Mouse (Mus musculus): Measurements from ENCODE around the gene Clip3. TPM values are rescaled to one million over a fixed set of nuclear protein-coding genes. Genes with fewer than 3 reads are reported as not detected.

Gene Clip3
- polyA plus RNA-seq, 1 experiment from 2014 or later, result not detected

GRCm38 (mm10) chr7:30282740-30283139 lies 8.8 kb upstream of the Clip3 start:
- no peak overlapping the region for H3K4me3 ChIP-seq (ENCODE audit: inconsistent target)
- H3K27ac ChIP-seq, result no peak overlapping the region
- H3K79me2 ChIP-seq (ENCODE audit: inconsistent target), result peaks cover 14% of the 10 kb centered on the region
- WGBS (ENCODE audit: missing documents), result 90% methylated on average over 7 of the region's 7 CpGs
- no peaks in the 10 kb centered on the region for H3K36me3 ChIP-seq (ENCODE audit: inconsistent target)

GRCm38 (mm10) chr7:30286701-30287410 lies 4.7 kb upstream of the Clip3 start:
- Histone ChIP-seq H3K4me3 (ENCODE audit: inconsistent target) (no peak overlapping the region), H3K27ac (no peak overlapping the region), H3K36me3 (ENCODE audit: inconsistent target) (no peaks in the 10 kb centered on the region), H3K79me2 (ENCODE audit: inconsistent target) (no peaks in the 10 kb centered on the region)
- 49% methylated on average over 8 of the region's 8 CpGs for WGBS (ENCODE audit: missing documents)

- Histone ChIP-seq H3K4me3 (ENCODE audit: inconsistent target) (no peak overlapping the region), H3K27ac (no peak overlapping the region), H3K36me3 (ENCODE audit: inconsistent target) (no peaks in the 10 kb centered on the region), H3K79me2 (ENCODE audit: inconsistent target) (no peaks in the 10 kb centered on the region)
- WGBS (ENCODE audit: missing documents), result 85% methylated on average over 4 of the region's 6 CpGs
These were observed 3.5 kb upstream of the Clip3 start for GRCm38 (mm10) chr7:30288046-30288445.

- 89% methylated on average over 7 of the region's 7 CpGs for WGBS (ENCODE audit: missing documents)
- Histone ChIP-seq H3K4me3 (ENCODE audit: inconsistent target) (no peak overlapping the region), H3K36me3 (ENCODE audit: inconsistent target) (no peaks in the 10 kb centered on the region), H3K27ac (no peak overlapping the region), H3K79me2 (ENCODE audit: inconsistent target) (no peaks in the 10 kb centered on the region)
These were observed 2.3 kb upstream of the Clip3 start for GRCm38 (mm10) chr7:30289071-30289713.

DNA sequence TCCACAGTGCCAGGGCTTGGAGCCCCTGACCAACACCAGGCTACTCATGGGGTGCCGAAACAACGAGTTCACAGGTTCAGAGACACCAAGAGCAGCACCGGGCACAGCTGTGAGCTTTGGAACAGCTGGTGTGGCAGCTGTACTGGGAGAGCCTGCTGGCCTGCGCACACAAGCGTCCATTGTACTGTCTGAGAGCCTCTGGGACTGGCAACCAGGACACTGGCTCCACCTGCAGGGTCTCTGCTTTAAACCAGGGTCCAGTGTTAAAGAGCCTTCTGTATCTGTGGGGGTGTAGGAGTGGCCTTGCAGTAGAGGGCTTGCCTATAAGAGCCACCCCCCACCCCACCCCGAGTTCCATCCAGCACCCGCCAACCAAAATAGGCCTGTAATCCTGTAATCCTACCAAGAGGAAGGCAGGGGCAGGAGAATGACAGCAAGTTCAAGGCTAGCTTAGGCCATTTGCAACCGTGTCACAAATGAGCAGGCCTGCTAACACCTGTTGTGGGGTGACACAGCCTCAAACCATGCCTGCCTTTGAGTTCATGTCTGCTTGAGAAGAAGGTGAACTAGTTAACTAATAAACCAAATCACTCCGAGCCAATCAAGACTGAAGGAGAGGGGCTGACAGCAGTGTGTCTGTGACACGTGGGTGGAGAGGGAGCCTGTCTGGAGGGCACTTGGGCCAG lies 1.7 kb upstream of the Clip3 start:
- Histone ChIP-seq H3K36me3 (ENCODE audit: inconsistent target) (no peaks in the 10 kb centered on the region), H3K79me2 (ENCODE audit: inconsistent target) (no peaks in the 10 kb centered on the region), H3K4me3 (ENCODE audit: inconsistent target) (no peak overlapping the region), H3K27ac (no peak overlapping the region)
- WGBS (ENCODE audit: missing documents), result 88% methylated on average over 10 of the region's 10 CpGs

DNA sequence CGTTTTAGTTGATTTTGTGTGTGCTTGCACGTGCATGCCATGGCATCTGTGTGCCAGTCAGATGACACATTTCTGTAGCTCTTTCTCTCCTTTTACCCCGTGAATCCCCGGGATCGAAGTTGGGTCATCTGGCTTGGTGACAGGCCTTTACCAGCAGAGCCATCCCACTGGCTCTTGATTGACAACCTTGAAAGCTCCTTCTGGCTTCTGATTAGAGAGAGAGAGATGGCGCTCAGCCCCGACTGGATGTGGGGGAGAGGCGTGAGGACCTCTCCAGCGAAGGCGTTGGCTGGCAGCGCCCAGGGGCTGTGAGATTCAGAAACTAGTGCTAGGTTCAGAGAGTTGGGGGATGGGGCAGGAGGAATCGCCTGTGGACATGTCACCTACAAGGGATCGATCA lies 2.3 kb downstream of the Clip3 start:
- no peak overlapping the region for H3K27ac ChIP-seq
- no peak overlapping the region for H3K4me3 ChIP-seq (ENCODE audit: inconsistent target)
- H3K36me3 ChIP-seq (ENCODE audit: inconsistent target), result no peaks in the 10 kb centered on the region
- 89% methylated on average over 13 of the region's 13 CpGs for WGBS (ENCODE audit: missing documents)
- no peaks in the 10 kb centered on the region for H3K79me2 ChIP-seq (ENCODE audit: inconsistent target)

DNA sequence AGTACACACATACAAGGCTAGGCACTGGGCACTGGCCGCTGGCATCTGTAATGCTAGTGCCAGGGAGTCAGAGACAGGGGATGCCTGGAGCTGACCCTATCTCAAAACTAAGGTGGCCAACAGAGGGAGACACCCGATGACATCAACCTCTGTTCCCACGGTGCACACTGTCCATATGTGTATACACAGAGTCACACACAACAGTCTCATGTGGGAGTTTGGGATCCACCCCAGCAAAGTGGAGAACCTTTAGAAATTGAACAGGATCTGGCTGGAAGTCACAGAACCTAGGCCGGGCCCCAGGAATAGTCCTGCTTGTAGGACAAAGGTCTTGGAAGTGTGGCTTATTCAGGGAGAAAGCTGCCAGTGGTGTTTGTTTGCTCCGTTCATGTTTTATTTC lies 2.8 kb downstream of the Clip3 start:
- H3K4me3 ChIP-seq (ENCODE audit: inconsistent target), result no peak overlapping the region
- 84% methylated on average over 5 of the region's 5 CpGs for WGBS (ENCODE audit: missing documents)
- no peaks in the 10 kb centered on the region for H3K36me3 ChIP-seq (ENCODE audit: inconsistent target)
- H3K79me2 ChIP-seq (ENCODE audit: inconsistent target), result no peaks in the 10 kb centered on the region
- no peak overlapping the region for H3K27ac ChIP-seq

GRCm38 (mm10) chr7:30295103-30295502 lies 3.6 kb downstream of the Clip3 start:
- H3K27ac ChIP-seq, result no peak overlapping the region
- no peaks in the 10 kb centered on the region for H3K79me2 ChIP-seq (ENCODE audit: inconsistent target)
- WGBS (ENCODE audit: missing documents), result 82% methylated on average over 10 of the region's 10 CpGs
- no peak overlapping the region for H3K4me3 ChIP-seq (ENCODE audit: inconsistent target)
- no peaks in the 10 kb centered on the region for H3K36me3 ChIP-seq (ENCODE audit: inconsistent target)

- Histone ChIP-seq H3K4me3 (ENCODE audit: inconsistent target) (no peak overlapping the region), H3K27ac (no peak overlapping the region), H3K79me2 (ENCODE audit: inconsistent target) (no peaks in the 10 kb centered on the region), H3K36me3 (ENCODE audit: inconsistent target) (no peaks in the 10 kb centered on the region)
- WGBS (ENCODE audit: missing documents), result 92% methylated on average over 11 of the region's 15 CpGs
These were observed 5.3 kb downstream of the Clip3 start for GRCm38 (mm10) chr7:30296816-30297215.

- no peaks in the 10 kb centered on the region for H3K36me3 ChIP-seq (ENCODE audit: inconsistent target)
- no peak overlapping the region for H3K4me3 ChIP-seq (ENCODE audit: inconsistent target)
- no peak overlapping the region for H3K27ac ChIP-seq
- 92% methylated on average over 14 of the region's 16 CpGs for WGBS (ENCODE audit: missing documents)
- no peaks in the 10 kb centered on the region for H3K79me2 ChIP-seq (ENCODE audit: inconsistent target)
These were observed 5.7 kb downstream of the Clip3 start for GRCm38 (mm10) chr7:30297266-30297665.

- 80% methylated on average over 2 of the region's 3 CpGs for WGBS (ENCODE audit: missing documents)
- no peak overlapping the region for H3K27ac ChIP-seq
- H3K4me3 ChIP-seq (ENCODE audit: inconsistent target), result no peak overlapping the region
- no peaks in the 10 kb centered on the region for H3K79me2 ChIP-seq (ENCODE audit: inconsistent target)
- H3K36me3 ChIP-seq (ENCODE audit: inconsistent target), result no peaks in the 10 kb centered on the region
These were observed 9.4 kb downstream of the Clip3 start for GRCm38 (mm10) chr7:30300914-30301313.

GRCm38 (mm10) chr7:30306083-30306779 lies 14.7 kb downstream of the Clip3 start:
- 90% methylated on average over 9 of the region's 16 CpGs for WGBS (ENCODE audit: missing documents)
- Histone ChIP-seq H3K36me3 (ENCODE audit: inconsistent target) (no peaks in the 10 kb centered on the region), H3K27ac (no peak overlapping the region), H3K79me2 (ENCODE audit: inconsistent target) (peaks cover 4% of the 10 kb centered on the region; the same call in 1 of the 2 replicates), H3K4me3 (ENCODE audit: inconsistent target) (no peak overlapping the region)

- Histone ChIP-seq H3K36me3 (ENCODE audit: inconsistent target) (0 out of 2 replicates have a peak, but pooled peaks cover 8% of the 10 kb centered on the region), H3K79me2 (ENCODE audit: inconsistent target) (peaks cover 4% of the 10 kb centered on the region; the same call in 1 of the 2 replicates), H3K4me3 (ENCODE audit: inconsistent target) (peak within 1 kb of the TSS; percentile 96), H3K27ac (peak within 1 kb of the TSS; percentile 31)
- 6% methylated on average over 27 of the region's 27 CpGs for WGBS (ENCODE audit: missing documents)
These were observed 16.8 kb downstream of the Clip3 start, which contains the start of gene Alkbh6 for GRCm38 (mm10) chr7:30308076-30309005. Gene Alkbh6 (plus strand): TSS chr7:30308717.

Measured in macrophage (primary cell).